ENCODE assay signal across 27 mouse cellular contexts in genomic region chr15:63371328-63372023, GRCm38 (mm10).
DNase-seq lines count a peak whose midpoint lies in the region; ATAC-seq lines count a peak whose summit lies in the region.
"Had no signal": no experiment of that assay in that cellular context is flagged by ENCODE, and none has a peak within 500 bp of the region (broad histone marks: within the 10 kb centered on the region; RNA-seq: fewer than 3 reads in every experiment).

No protein-coding gene starts in this region.

- no peak overlapping the region for H3K9ac ChIP-seq in limb, embryonic 13.5 days
- H3K9ac ChIP-seq: embryonic facial prominence, embryonic 12.5 days; forebrain, embryonic 15.5 days; hindbrain, embryonic 15.5 days; liver, embryonic 15.5 days; lung, embryonic 14.5 days; midbrain, embryonic 15.5 days had no signal

- ATAC-seq in limb, embryonic 13.5 days (ENCODE audit: low FRiP score, low read depth) = 0 out of 2 replicates have a peak, but pooled peaks have one; percentile 44
- ATAC-seq in erythroblast, adult 5-6 weeks (replicated peaks; ENCODE audit: low FRiP score, poor library complexity, severe bottlenecking) = no peak
- ATAC-seq: forebrain, embryonic 15.5 days; inflammation-experienced regulatory T-cells, adult 6 months; midbrain, embryonic 15.5 days had no signal

- H3K9me3 ChIP-seq in limb, embryonic 13.5 days = no peaks in the 10 kb centered on the region
- H3K9me3 ChIP-seq in limb, embryonic 10.5 days (replicated peaks) = no peaks in the 10 kb centered on the region
- H3K9me3 ChIP-seq: embryonic facial prominence, embryonic 12.5 days; forebrain, embryonic 10.5 days; forebrain, embryonic 15.5 days; hindbrain, embryonic 10.5 days; hindbrain, embryonic 15.5 days; liver, embryonic 15.5 days; midbrain, embryonic 10.5 days; midbrain, embryonic 15.5 days had no signal

- no peak overlapping the region for H3K27ac ChIP-seq in limb, embryonic 13.5 days
- H3K27ac ChIP-seq in limb, embryonic 10.5 days = no peak overlapping the region
- H3K27ac ChIP-seq: embryonic facial prominence, embryonic 12.5 days; forebrain, embryonic 10.5 days; forebrain, embryonic 15.5 days; hindbrain, embryonic 10.5 days; hindbrain, embryonic 15.5 days; liver, embryonic 15.5 days; midbrain, embryonic 10.5 days; midbrain, embryonic 15.5 days had no signal

- no peak overlapping the region for H3K4me2 ChIP-seq in limb, embryonic 13.5 days (replicated peaks)
- H3K4me2 ChIP-seq: embryonic facial prominence, embryonic 12.5 days; forebrain, embryonic 15.5 days; hindbrain, embryonic 15.5 days; liver, embryonic 15.5 days; lung, embryonic 14.5 days; midbrain, embryonic 15.5 days had no signal

- WGBS in limb, embryonic 13.5 days = 47% methylated on average over 4 of the region's 4 CpGs
- WGBS in limb, embryonic 10.5 days = 76% methylated on average over 4 of the region's 4 CpGs

- peak; percentile 83 for DNase-seq in heart, adult 11 months
- DNase-seq in heart, adult 18-20 months = no peak
- DNase-seq in limb, embryonic 10.5 days (ENCODE audit: low spot score) = no peak
- DNase-seq in forelimb bud, embryonic 11.5 days (ENCODE audit: low read depth, low spot score) = peak; percentile 20
- DNase-seq in testis, postnatal 10 days (ENCODE audit: low spot score) = no peak
- DNase-seq: adrenal gland, postnatal 10 days; cerebellum, adult 9-10 months; cerebellum, postnatal 36 days; heart, postnatal 14 days; kidney, adult 18-20 months; layer of hippocampus, postnatal 36 days; left cerebral cortex, postnatal 4 days; lung, embryonic 14.5 days; lung, postnatal 14 days; right cerebral cortex, postnatal 25 days; thymus, postnatal 4 days had no signal

- H3K27me3 ChIP-seq in limb, embryonic 13.5 days = no peaks in the 10 kb centered on the region
- H3K27me3 ChIP-seq in limb, embryonic 10.5 days (ENCODE audit: low read depth, poor library complexity, severe bottlenecking) = no peaks in the 10 kb centered on the region
- H3K27me3 ChIP-seq: embryonic facial prominence, embryonic 12.5 days; forebrain, embryonic 15.5 days; hindbrain, embryonic 15.5 days; liver, embryonic 15.5 days; midbrain, embryonic 15.5 days had no signal

- no peak overlapping the region for H3K4me3 ChIP-seq in limb, embryonic 13.5 days
- H3K4me3 ChIP-seq in limb, embryonic 10.5 days = no peak overlapping the region
- H3K4me3 ChIP-seq: embryonic facial prominence, embryonic 12.5 days; forebrain, embryonic 10.5 days; forebrain, embryonic 15.5 days; hindbrain, embryonic 10.5 days; hindbrain, embryonic 15.5 days; liver, embryonic 15.5 days; midbrain, embryonic 10.5 days; midbrain, embryonic 15.5 days had no signal

- H3K36me3 ChIP-seq in limb, embryonic 13.5 days = no peaks in the 10 kb centered on the region
- H3K36me3 ChIP-seq in limb, embryonic 10.5 days = no peaks in the 10 kb centered on the region
- H3K36me3 ChIP-seq: embryonic facial prominence, embryonic 12.5 days; forebrain, embryonic 10.5 days; forebrain, embryonic 15.5 days; hindbrain, embryonic 10.5 days; hindbrain, embryonic 15.5 days; liver, embryonic 15.5 days; midbrain, embryonic 10.5 days; midbrain, embryonic 15.5 days had no signal

- 0 out of 2 replicates have a peak, but pooled peaks cover 4% of the 10 kb centered on the region for H3K4me1 ChIP-seq in limb, embryonic 13.5 days
- no peaks in the 10 kb centered on the region for H3K4me1 ChIP-seq in limb, embryonic 10.5 days
- H3K4me1 ChIP-seq: embryonic facial prominence, embryonic 12.5 days; forebrain, embryonic 10.5 days; forebrain, embryonic 15.5 days; hindbrain, embryonic 10.5 days; hindbrain, embryonic 15.5 days; liver, embryonic 15.5 days; midbrain, embryonic 10.5 days; midbrain, embryonic 15.5 days had no signal

Comparison
In these comparisons a context has a peak if more than half of its experiments do, and no peak if none do; other contexts are left out.
1. DNase-seq: peak in heart, adult 11 months (single experiment) and forelimb bud, embryonic 11.5 days (single experiment); none in heart, adult 18-20 months (0 of 2), limb, embryonic 10.5 days (single experiment) and testis, postnatal 10 days (single experiment).